Mouse (Mus musculus) kidney, embryonic 14.5 days (tissue): Measurements from ENCODE around the gene Hoxb9. TPM values are rescaled to one million over a fixed set of nuclear protein-coding genes. Genes with fewer than 3 reads are reported as not detected.

Source experiments
- ATAC-seq: fragments of 200-750 bp; cut with Nextera tagmentation; 2 replicates; pipeline ENCODE4 v1.8.0; 2017; ENCODE audit warnings: moderate number of reproducible peaks, mild to moderate bottlenecking, moderate TSS enrichment, moderate library complexity; ENCODE audit not compliant: low FRiP score, low TSS enrichment
- H3K27ac ChIP-seq: fragments of 300-500 bp; sonication (generic); 2 replicates; pipeline ENCODE4 v1.5.1; 2014; ENCODE audit warnings: low read depth, mild to moderate bottlenecking, low read length, moderate library complexity, mixed read lengths
- H3K27me3 ChIP-seq: fragments of 300-500 bp; sonication (generic); 2 replicates; pipeline ENCODE4 v1.6.1; 2014; ENCODE audit warnings: mild to moderate bottlenecking, low read length; ENCODE audit not compliant: control insufficient read depth, insufficient read depth
- H3K36me3 ChIP-seq: fragments of 300-500 bp; sonication (generic); 2 replicates; pipeline ENCODE4 v1.6.1; 2014; ENCODE audit warnings: low read length, mixed read lengths; ENCODE audit not compliant: control insufficient read depth, insufficient read depth
- H3K4me1 ChIP-seq: fragments of 300-500 bp; sonication (generic); 2 replicates; pipeline ENCODE4 v1.6.1; 2014; ENCODE audit warnings: low read length, mixed read lengths; ENCODE audit not compliant: control insufficient read depth, insufficient read depth
- H3K4me2 ChIP-seq: fragments of 300-500 bp; sonication (generic); replicated peaks from 2 replicates; pipeline ENCODE4 v1.6.1; 2014; ENCODE audit warnings: low read depth, mild to moderate bottlenecking, low read length
- H3K4me3 ChIP-seq: fragments of 300-500 bp; sonication (generic); 2 replicates; pipeline ENCODE4 v1.5.1; 2014; ENCODE audit warnings: mild to moderate bottlenecking, low read length
- H3K9ac ChIP-seq: fragments of 300-500 bp; sonication (generic); 2 replicates; pipeline ENCODE4 v1.6.1; 2014; ENCODE audit warnings: low read depth, mild to moderate bottlenecking, low read length, moderate library complexity
- H3K9me3 ChIP-seq: fragments of 300-500 bp; sonication (generic); 2 replicates; pipeline ENCODE4 v1.6.1; 2016; ENCODE audit warnings: low read length; ENCODE audit not compliant: control insufficient read depth
- WGBS: fragments of 180-500 bp; shearing (Covaris S2); extraction: QIAGEN DNeasy Blood & Tissue Kit; methylation state at CpG from one replicate; pipeline ENCODE4 v1.1.7; 2014; 5-methylcytosine and 5-hydroxymethylcytosine counted together
- polyA plus RNA-seq: library from polyadenylated mRNA; unstranded; fragments of >200 nt; fragmentation: Nextera tagmentation; extraction: Ambion mirVana; gene quantifications from 2 replicates; pipeline ENCODE4 v1.2.1, GENCODE M21; 2014

The Hoxb9 gene
- polyA plus RNA-seq, 1 experiment from 2014 or later: 30.0 TPM

- no peak for ATAC-seq
- peak overlapping the region; percentile 95 for H3K4me2 ChIP-seq
- no peaks in the 10 kb centered on the region for H3K9me3 ChIP-seq
- H3K4me3 ChIP-seq: peak overlapping the region; percentile 53
- 0% methylated on average over 22 of the region's 22 CpGs for WGBS
- peaks cover 44% of the 10 kb centered on the region for H3K4me1 ChIP-seq
- no peaks in the 10 kb centered on the region for H3K27me3 ChIP-seq
- H3K27ac ChIP-seq: peak overlapping the region; percentile 100
- H3K9ac ChIP-seq: peak overlapping the region; percentile 99
- H3K36me3 ChIP-seq: no peaks in the 10 kb centered on the region
Measured at GRCm38 (mm10) chr11:96293302-96293921, 22.2 kb downstream of the Hoxb9 start.

DNA sequence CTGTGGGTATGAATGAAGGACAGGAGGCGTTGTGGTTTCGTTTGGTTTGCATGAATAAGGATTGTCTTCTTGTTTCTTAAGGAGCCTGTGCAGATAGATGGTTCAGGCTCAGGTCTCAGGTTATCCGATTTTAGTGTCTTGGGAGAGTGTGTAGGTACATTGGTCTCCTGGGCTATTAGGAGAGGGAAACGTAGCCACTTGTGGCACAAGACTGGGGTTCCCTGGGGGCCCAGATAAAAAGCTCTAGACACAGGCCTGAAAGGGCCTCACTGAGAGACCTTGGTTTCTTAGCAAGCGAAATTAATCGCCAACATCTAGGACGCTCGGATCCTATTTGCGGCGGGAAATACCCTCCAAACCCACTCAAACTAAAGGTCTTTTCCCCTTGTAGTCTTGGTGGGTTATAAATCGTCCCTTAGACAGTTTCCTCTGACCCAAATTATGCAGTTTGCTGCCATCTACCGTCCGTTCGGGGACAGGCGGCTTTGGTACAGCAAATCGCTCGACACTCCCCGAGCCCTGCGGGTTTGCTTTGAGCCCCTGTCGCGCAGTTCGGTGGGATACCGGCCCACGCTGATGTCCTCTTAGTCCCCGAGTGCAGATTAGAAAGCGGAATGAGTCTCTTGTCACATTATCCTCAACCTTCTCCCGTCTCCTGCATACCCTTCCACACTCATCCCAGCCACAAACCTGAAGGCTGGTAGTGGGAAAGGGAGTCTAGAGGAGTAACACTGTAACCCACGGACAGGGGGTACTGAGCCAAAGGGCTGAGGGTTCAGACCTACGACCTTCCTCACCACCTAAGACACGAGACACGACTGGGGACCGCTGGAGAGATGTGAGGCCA, 23.2 kb downstream of the Hoxb9 start:
- Histone ChIP-seq H3K4me1 (peaks cover 40% of the 10 kb centered on the region), H3K36me3 (no peaks in the 10 kb centered on the region), H3K4me2 (peak overlapping the region; percentile 95), H3K27ac (peak overlapping the region; percentile 100), H3K27me3 (no peaks in the 10 kb centered on the region), H3K4me3 (peak overlapping the region; percentile 53), H3K9ac (peak overlapping the region; percentile 99), H3K9me3 (no peaks in the 10 kb centered on the region)
- ATAC-seq: no peak
- under 1% methylated on average over 32 of the region's 32 CpGs for WGBS

DNA sequence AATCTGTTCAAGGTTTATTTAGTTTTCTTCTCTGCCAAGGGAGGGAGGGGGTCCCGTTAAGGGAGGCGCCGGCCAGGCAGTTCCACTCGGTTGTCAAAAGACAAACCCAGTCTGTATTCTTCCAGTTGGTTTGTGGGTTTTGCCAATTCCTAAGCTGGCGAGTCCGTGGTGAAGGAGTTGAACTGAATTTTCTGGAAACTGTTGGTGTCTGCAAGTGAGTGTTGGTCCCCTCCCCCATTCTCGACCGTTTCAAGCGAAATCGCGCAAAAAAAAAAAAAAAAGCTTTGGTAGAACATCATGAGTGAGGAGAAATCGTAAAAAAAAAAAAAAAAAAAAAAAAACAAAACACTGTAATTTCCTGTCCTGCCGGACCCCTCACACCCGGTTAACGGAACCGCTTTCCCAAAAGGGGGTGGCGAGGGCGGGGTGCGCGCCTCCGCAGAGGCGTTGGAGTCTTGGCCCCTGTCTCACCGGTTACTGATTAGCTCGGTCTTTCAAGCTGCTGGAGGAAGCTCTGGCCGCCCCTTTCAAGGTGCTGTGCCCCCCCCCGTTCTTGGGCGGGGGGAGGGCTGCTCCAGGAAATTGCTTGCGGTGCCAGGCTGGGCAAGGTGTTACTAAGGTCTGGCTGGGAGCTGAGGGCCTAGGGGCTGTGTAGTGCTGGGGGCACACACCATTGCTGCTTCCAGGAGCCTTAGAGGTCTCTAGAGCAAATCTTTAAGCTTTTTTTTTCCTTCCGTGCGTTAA, 24.0 kb downstream of the Hoxb9 start:
- Histone ChIP-seq H3K36me3 (no peaks in the 10 kb centered on the region), H3K4me2 (peak overlapping the region; percentile 95), H3K27me3 (no peaks in the 10 kb centered on the region), H3K9ac (peak overlapping the region; percentile 99), H3K27ac (peak overlapping the region; percentile 100), H3K9me3 (no peaks in the 10 kb centered on the region), H3K4me3 (peak overlapping the region; percentile 53), H3K4me1 (peaks cover 39% of the 10 kb centered on the region)
- 0 out of 2 replicates have a peak, but pooled peaks have one; percentile 13 for ATAC-seq
- under 1% methylated on average over 30 of the region's 30 CpGs for WGBS

DNA sequence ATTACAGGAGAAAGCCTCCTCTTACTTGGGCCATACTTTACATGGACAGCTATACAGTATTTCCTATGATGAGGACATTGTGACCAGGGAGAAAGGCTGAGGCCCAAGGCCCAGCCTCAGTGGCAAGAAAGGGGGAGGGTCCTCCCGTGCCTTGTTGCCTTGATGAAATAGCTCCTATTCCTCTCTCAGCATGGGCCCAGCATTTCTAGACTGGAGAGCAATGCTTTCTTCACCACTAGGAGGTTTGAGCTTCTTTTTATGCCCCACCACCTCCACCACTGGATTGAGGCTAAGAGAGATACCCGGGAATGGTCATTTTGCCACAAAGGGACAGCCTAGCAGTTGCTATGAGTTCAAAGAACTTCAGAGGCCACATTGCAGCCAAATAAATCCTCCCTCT, 25.7 kb downstream of the Hoxb9 start:
- Histone ChIP-seq H3K4me2 (peak overlapping the region; percentile 95), H3K4me3 (peak overlapping the region; percentile 53), H3K4me1 (peaks cover 38% of the 10 kb centered on the region), H3K27ac (peak overlapping the region; percentile 100), H3K9ac (peak overlapping the region; percentile 99), H3K36me3 (peaks cover 16% of the 10 kb centered on the region), H3K27me3 (no peaks in the 10 kb centered on the region), H3K9me3 (no peaks in the 10 kb centered on the region)
- 7% methylated on average over 2 of the region's 2 CpGs for WGBS
- ATAC-seq: no peak

GRCm38 (mm10) chr11:96297428-96297827, 26.2 kb downstream of the Hoxb9 start:
- Histone ChIP-seq H3K36me3 (peaks cover 21% of the 10 kb centered on the region), H3K27ac (peak overlapping the region; percentile 100), H3K4me3 (peak overlapping the region; percentile 53), H3K4me1 (peaks cover 40% of the 10 kb centered on the region), H3K27me3 (no peaks in the 10 kb centered on the region), H3K4me2 (peak overlapping the region; percentile 95), H3K9me3 (no peaks in the 10 kb centered on the region), H3K9ac (peak overlapping the region; percentile 99)
- 14% methylated on average over 3 of the region's 3 CpGs for WGBS
- no peak for ATAC-seq

DNA sequence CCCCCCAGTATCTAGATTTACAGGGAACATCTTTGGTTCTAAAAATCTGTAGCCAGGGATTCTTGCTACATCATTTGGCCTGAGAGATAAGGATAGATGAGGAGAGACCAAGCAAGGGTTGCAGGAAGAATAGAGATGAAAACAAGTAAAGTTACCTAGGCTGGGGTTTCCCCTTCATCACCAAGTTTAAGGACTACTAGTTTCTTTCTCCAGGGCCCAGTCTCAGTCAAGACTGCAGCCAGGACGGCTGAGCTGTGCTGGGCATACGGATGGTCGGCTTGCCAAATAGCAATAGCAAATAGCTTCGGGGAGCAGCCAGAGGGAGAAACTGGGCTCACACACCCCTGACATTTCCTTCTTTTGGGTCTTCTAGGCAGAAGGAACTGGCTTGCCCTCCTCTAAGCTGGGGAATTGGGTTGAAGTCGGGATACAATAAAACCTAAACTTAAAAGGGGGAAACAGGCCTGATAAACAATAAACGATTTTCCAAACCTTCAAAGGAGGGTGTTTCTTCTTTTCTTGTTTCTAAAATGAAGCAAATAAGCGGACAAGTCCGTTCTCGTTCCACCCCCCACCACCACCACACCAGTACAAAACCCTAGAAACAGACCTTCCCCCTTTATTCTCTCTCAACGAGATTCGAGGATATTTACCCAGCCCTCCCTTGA, 26.8 kb downstream of the Hoxb9 start:
- no peaks in the 10 kb centered on the region for H3K27me3 ChIP-seq
- WGBS: 8% methylated on average over 11 of the region's 11 CpGs
- peaks cover 40% of the 10 kb centered on the region for H3K4me1 ChIP-seq
- peak overlapping the region; percentile 99 for H3K9ac ChIP-seq
- no peaks in the 10 kb centered on the region for H3K9me3 ChIP-seq
- peak overlapping the region; percentile 100 for H3K27ac ChIP-seq
- H3K36me3 ChIP-seq: peaks cover 24% of the 10 kb centered on the region
- H3K4me3 ChIP-seq: peak overlapping the region; percentile 53
- H3K4me2 ChIP-seq: peak overlapping the region; percentile 95
- ATAC-seq: no peak

GRCm38 (mm10) chr11:96298895-96299667, 27.8 kb downstream of the Hoxb9 start:
- no peaks in the 10 kb centered on the region for H3K27me3 ChIP-seq
- H3K9me3 ChIP-seq: no peaks in the 10 kb centered on the region
- ATAC-seq: 0 out of 2 replicates have a peak, but pooled peaks have one; percentile 14
- H3K9ac ChIP-seq: peak overlapping the region; percentile 99
- WGBS: under 1% methylated on average over 66 of the region's 66 CpGs
- H3K4me3 ChIP-seq: peak overlapping the region; percentile 53
- peak overlapping the region; percentile 95 for H3K4me2 ChIP-seq
- peak overlapping the region; percentile 100 for H3K27ac ChIP-seq
- H3K36me3 ChIP-seq: peaks cover 26% of the 10 kb centered on the region
- H3K4me1 ChIP-seq: peaks cover 46% of the 10 kb centered on the region

DNA sequence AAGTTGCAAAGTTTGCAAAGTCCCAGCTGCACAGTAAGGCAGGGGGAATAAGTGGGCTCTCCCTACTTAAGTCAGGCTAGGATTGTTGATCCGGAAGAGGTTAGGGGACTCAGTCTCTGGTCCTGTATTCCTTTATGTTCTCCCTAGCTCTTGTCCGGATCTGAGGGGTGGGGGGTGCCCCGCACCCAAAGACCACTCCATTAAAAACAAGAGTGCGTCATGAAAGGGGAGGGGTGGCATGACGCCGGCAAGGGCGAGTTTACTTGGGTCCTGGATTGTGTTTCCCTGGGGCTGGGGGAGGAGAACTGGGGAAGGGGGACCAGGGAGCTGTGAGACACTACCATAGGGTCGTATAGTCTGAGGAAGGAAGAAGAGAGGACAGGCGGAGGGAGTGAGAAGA, 28.5 kb downstream of the Hoxb9 start:
- 8% methylated on average over 9 of the region's 9 CpGs for WGBS
- H3K4me2 ChIP-seq: peak overlapping the region; percentile 95
- peak overlapping the region; percentile 99 for H3K9ac ChIP-seq
- H3K9me3 ChIP-seq: no peaks in the 10 kb centered on the region
- H3K27ac ChIP-seq: peak overlapping the region; percentile 100
- H3K4me3 ChIP-seq: peak overlapping the region; percentile 53
- H3K27me3 ChIP-seq: no peaks in the 10 kb centered on the region
- ATAC-seq: no peak
- peaks cover 53% of the 10 kb centered on the region for H3K4me1 ChIP-seq
- H3K36me3 ChIP-seq: peaks cover 27% of the 10 kb centered on the region
